Comparison of ENCODE assay signal across 9 mouse cellular contexts in genomic region chr4:63307175-63308062, GRCm38 (mm10). TPM values are rescaled to one million over a fixed set of nuclear protein-coding genes. Genes with fewer than 3 reads are reported as not detected.
DNase-seq lines count a peak whose midpoint lies in the region; ATAC-seq lines count a peak whose summit lies in the region.
"Had no signal": no experiment of that assay in that cellular context is flagged by ENCODE, and none has a peak within 500 bp of the region (broad histone marks: within the 10 kb centered on the region; RNA-seq: fewer than 3 reads in every experiment).

No protein-coding gene starts in this region.

- H3K4me2 ChIP-seq in hindbrain, embryonic 15.5 days: no peak overlapping the region

- no peaks in the 10 kb centered on the region for H3K27me3 ChIP-seq in hindbrain, embryonic 15.5 days

- H3K9ac ChIP-seq in hindbrain, embryonic 15.5 days: no peak overlapping the region

- H3K4me1 ChIP-seq in hindbrain, embryonic 15.5 days (replicated peaks): peaks cover 6% of the 10 kb centered on the region; the same call in 1 of the 2 replicates

- DNase-seq in R1 (ENCODE audit: low read depth, low spot score): peak; percentile 70
- DNase-seq in cerebellum, adult 9-11 months: peak; percentile 88
- DNase-seq in frontal cortex, postnatal 10 days (ENCODE audit: low spot score in 2 of 2): peak; percentile 57 to 86
- DNase-seq in layer of hippocampus, postnatal 25 days (ENCODE audit: extremely low spot score in 1 of 2, low spot score in 1 of 2): peak; percentile 86 to 99
- peak; percentile 93 for DNase-seq in lung, postnatal 36 days
- peak; percentile 91 for DNase-seq in retina, postnatal 1 day
- DNase-seq in thymus, postnatal 25 days: peak; percentile 90

- H3K36me3 ChIP-seq in hindbrain, embryonic 15.5 days: no peaks in the 10 kb centered on the region

- no peak overlapping the region for H3K27ac ChIP-seq in hindbrain, embryonic 15.5 days (replicated peaks)

- H3K4me3 ChIP-seq in hindbrain, embryonic 15.5 days: no peak overlapping the region

- WGBS in hindbrain, embryonic 15.5 days: 33% methylated on average over 21 of the region's 21 CpGs

- peak; percentile 57 for ATAC-seq in hindbrain, embryonic 15.5 days (ENCODE audit: low FRiP score, low read depth)

- H3K9me3 ChIP-seq in hindbrain, embryonic 15.5 days: no peaks in the 10 kb centered on the region

RNA-seq across cellular contexts. Expression of gene Orm1, which starts 36.9 kb away (rescaled TPM):
- polyA plus RNA-seq in hindbrain, embryonic 15.5 days (2015; fragmentation: Nextera tagmentation; extraction: Ambion mirVana): not detected in 2 replicates
- not detected for total RNA-seq in layer of hippocampus, postnatal 25 days (2021)
- polyA plus RNA-seq: heart, embryonic 16.5 days had no signal

RNA-seq across cellular contexts. Expression of gene Orm3, which starts 48.5 kb away (rescaled TPM):
- polyA plus RNA-seq in hindbrain, embryonic 15.5 days (2015; fragmentation: Nextera tagmentation; extraction: Ambion mirVana): not detected in 2 replicates
- total RNA-seq in layer of hippocampus, postnatal 25 days (2021): not detected
- polyA plus RNA-seq: heart, embryonic 16.5 days had no signal

RNA-seq across cellular contexts. Expression of gene Orm2, which starts 54.8 kb away (rescaled TPM):
- not detected in 2 replicates for polyA plus RNA-seq in hindbrain, embryonic 15.5 days (2015; fragmentation: Nextera tagmentation; extraction: Ambion mirVana)
- not detected for total RNA-seq in layer of hippocampus, postnatal 25 days (2021)
- polyA plus RNA-seq: heart, embryonic 16.5 days had no signal
